In the genomic region with DNA sequence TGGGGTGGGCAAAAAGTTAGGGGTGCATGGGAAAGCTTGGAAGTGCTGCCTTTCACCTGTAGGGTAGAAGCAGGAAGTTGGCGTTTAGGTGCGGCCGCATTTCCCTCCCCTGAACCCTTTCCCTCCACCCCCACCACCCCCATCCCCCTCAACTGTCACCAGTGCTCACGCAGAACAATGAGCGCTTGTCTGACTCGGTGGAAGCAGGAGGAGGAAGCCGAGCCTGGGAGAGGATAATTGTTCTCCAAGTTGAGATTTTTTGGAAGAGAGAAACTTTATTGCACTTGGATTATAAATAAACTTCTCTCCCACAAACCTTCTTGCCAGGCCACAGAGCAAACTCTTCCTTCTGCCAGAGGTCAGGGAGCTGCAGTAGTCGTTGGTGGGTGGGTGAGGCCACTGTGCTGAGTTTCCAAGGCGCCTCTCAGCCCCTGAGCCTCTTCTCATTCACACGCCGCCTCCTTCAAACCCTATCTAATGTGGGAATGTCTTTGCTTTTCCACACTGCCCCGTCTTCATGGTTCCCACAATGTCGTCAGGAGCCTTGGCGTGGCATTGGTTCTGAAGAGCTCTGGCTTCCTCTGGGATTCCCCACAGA, we compare ENCODE assay signal across 12 mouse cellular contexts.
DNase-seq lines count a peak whose midpoint lies in the region; ATAC-seq and TF ChIP-seq lines count a peak whose summit lies in the region.
"Had no signal": no experiment of that assay in that cellular context is flagged by ENCODE, and none has a peak within 500 bp of the region (broad histone marks: within the 10 kb centered on the region; RNA-seq: fewer than 3 reads in every experiment).

No protein-coding gene starts in this region.

- H3K4me2 ChIP-seq in forebrain, embryonic 16.5 days (ENCODE audit: low read length): no peak overlapping the region
- H3K4me2 ChIP-seq in forebrain, embryonic 11.5 days (ENCODE audit: low read depth, low read length, severe bottlenecking): no peak overlapping the region
- no peak overlapping the region for H3K4me2 ChIP-seq in kidney, embryonic 14.5 days (replicated peaks; ENCODE audit: low read depth, low read length)
- H3K4me2 ChIP-seq in limb, embryonic 13.5 days (replicated peaks): no peak overlapping the region
- H3K4me2 ChIP-seq: liver, embryonic 15.5 days had no signal

- TF ChIP-seq POLR2A in thymus, adult 2 months (IDR thresholded peaks at IDR 0.05; ENCODE audit: control insufficient read depth, extremely low read depth, insufficient read depth, low read length, poor library complexity): no peak

- WGBS in forebrain, embryonic 16.5 days: 30% methylated on average over 14 of the region's 14 CpGs
- 40% methylated on average over 14 of the region's 14 CpGs for WGBS in forebrain, embryonic 11.5 days
- WGBS in kidney, embryonic 14.5 days: 50% methylated on average over 14 of the region's 14 CpGs
- WGBS in thymus, adult 2 months: 58% methylated on average over 14 of the region's 14 CpGs
- 56% methylated on average over 14 of the region's 14 CpGs for WGBS in limb, embryonic 13.5 days

- H3K27ac ChIP-seq in forebrain, embryonic 16.5 days (ENCODE audit: low read length): no peak overlapping the region
- no peak overlapping the region for H3K27ac ChIP-seq in forebrain, embryonic 11.5 days (ENCODE audit: low read depth, low read length)
- peak overlapping the region; percentile 37; the same call in 1 of the 2 replicates for H3K27ac ChIP-seq in kidney, embryonic 14.5 days (ENCODE audit: low read depth, low read length)
- H3K27ac ChIP-seq in thymus, adult 2 months (ENCODE audit: control insufficient read depth, insufficient read depth, low read length): no peak overlapping the region
- peak overlapping the region; percentile 22 for H3K27ac ChIP-seq in limb, embryonic 13.5 days
- H3K27ac ChIP-seq: liver, embryonic 15.5 days had no signal

- no peaks in the 10 kb centered on the region for H3K27me3 ChIP-seq in forebrain, embryonic 16.5 days (replicated peaks; ENCODE audit: control insufficient read depth, insufficient read depth, low read length)
- no peaks in the 10 kb centered on the region for H3K27me3 ChIP-seq in forebrain, embryonic 11.5 days (ENCODE audit: control insufficient read depth, insufficient read depth, low read length)
- no peaks in the 10 kb centered on the region; the same call in 1 of the 2 replicates for H3K27me3 ChIP-seq in kidney, embryonic 14.5 days (ENCODE audit: control insufficient read depth, insufficient read depth, low read length)
- H3K27me3 ChIP-seq in thymus, adult 2 months (ENCODE audit: control insufficient read depth, insufficient read depth, low read length): no peaks in the 10 kb centered on the region
- peaks cover 3% of the 10 kb centered on the region; the same call in 1 of the 2 replicates for H3K27me3 ChIP-seq in limb, embryonic 13.5 days
- H3K27me3 ChIP-seq: liver, embryonic 15.5 days had no signal

- H3K4me1 ChIP-seq in forebrain, embryonic 16.5 days (replicated peaks; ENCODE audit: control insufficient read depth, insufficient read depth, low read length): peaks cover 2% of the 10 kb centered on the region; the same call in 1 of the 2 replicates
- peaks cover 5% of the 10 kb centered on the region; the same call in 1 of the 2 replicates for H3K4me1 ChIP-seq in forebrain, embryonic 11.5 days (replicated peaks; ENCODE audit: control insufficient read depth, insufficient read depth, low read length)
- H3K4me1 ChIP-seq in kidney, embryonic 14.5 days (ENCODE audit: control insufficient read depth, insufficient read depth, low read length): no peaks in the 10 kb centered on the region
- peaks cover 41% of the 10 kb centered on the region for H3K4me1 ChIP-seq in thymus, adult 2 months (replicated peaks; ENCODE audit: control insufficient read depth, insufficient read depth, low read length)
- H3K4me1 ChIP-seq in limb, embryonic 13.5 days: peaks cover 14% of the 10 kb centered on the region
- H3K4me1 ChIP-seq: liver, embryonic 15.5 days had no signal

- no peak for DNase-seq in forebrain, embryonic 11.5 days (ENCODE audit: low spot score)
- DNase-seq in kidney, postnatal 36 days: no peak
- DNase-seq in thymus, postnatal 14 days: peak; percentile 25
- DNase-seq in thymus, adult 2 months: no peak
- no peak for DNase-seq in right cerebral cortex, postnatal 25 days
- DNase-seq: adrenal gland, postnatal 10 days; cerebellum, adult 18-20 months; kidney, postnatal 14 days had no signal

- no peaks in the 10 kb centered on the region for H3K9me3 ChIP-seq in forebrain, embryonic 16.5 days (ENCODE audit: control insufficient read depth, low read length)
- no peaks in the 10 kb centered on the region for H3K9me3 ChIP-seq in forebrain, embryonic 11.5 days (ENCODE audit: control insufficient read depth, low read length)
- no peaks in the 10 kb centered on the region for H3K9me3 ChIP-seq in kidney, embryonic 14.5 days (ENCODE audit: control insufficient read depth, low read length)
- no peaks in the 10 kb centered on the region for H3K9me3 ChIP-seq in limb, embryonic 13.5 days
- H3K9me3 ChIP-seq: liver, embryonic 15.5 days had no signal

- no peak overlapping the region for H3K4me3 ChIP-seq in forebrain, embryonic 16.5 days (replicated peaks; ENCODE audit: low read length)
- no peak overlapping the region for H3K4me3 ChIP-seq in forebrain, embryonic 11.5 days (ENCODE audit: low read depth, low read length)
- H3K4me3 ChIP-seq in kidney, embryonic 14.5 days (ENCODE audit: low read length): no peak overlapping the region
- H3K4me3 ChIP-seq in thymus, adult 2 months (ENCODE audit: control insufficient read depth, insufficient read depth, low read length): no peak overlapping the region
- no peak overlapping the region for H3K4me3 ChIP-seq in limb, embryonic 13.5 days
- H3K4me3 ChIP-seq: liver, embryonic 15.5 days had no signal

- H3K36me3 ChIP-seq in forebrain, embryonic 16.5 days (ENCODE audit: control insufficient read depth, insufficient read depth): no peaks in the 10 kb centered on the region
- no peaks in the 10 kb centered on the region for H3K36me3 ChIP-seq in forebrain, embryonic 11.5 days (ENCODE audit: control insufficient read depth, insufficient read depth, low read length)
- no peaks in the 10 kb centered on the region for H3K36me3 ChIP-seq in kidney, embryonic 14.5 days (ENCODE audit: control insufficient read depth, insufficient read depth, low read length)
- H3K36me3 ChIP-seq in thymus, adult 2 months (ENCODE audit: control insufficient read depth, insufficient read depth, low read length): no peaks in the 10 kb centered on the region
- no peaks in the 10 kb centered on the region for H3K36me3 ChIP-seq in limb, embryonic 13.5 days
- H3K36me3 ChIP-seq: liver, embryonic 15.5 days had no signal

- no peak for TF ChIP-seq CTCF in thymus, adult 2 months (IDR thresholded peaks at IDR 0.05; ENCODE audit: borderline replicate concordance, control insufficient read depth, extremely low read depth, insufficient read depth, low read length, poor library complexity)

- no peak overlapping the region for H3K9ac ChIP-seq in forebrain, embryonic 16.5 days (replicated peaks; ENCODE audit: low read depth, low read length)
- H3K9ac ChIP-seq in forebrain, embryonic 11.5 days (ENCODE audit: low read length): no peak overlapping the region
- H3K9ac ChIP-seq in kidney, embryonic 14.5 days (ENCODE audit: low read depth, low read length): no peak overlapping the region
- no peak overlapping the region for H3K9ac ChIP-seq in limb, embryonic 13.5 days
- H3K9ac ChIP-seq: liver, embryonic 15.5 days had no signal

- ATAC-seq in forebrain, embryonic 16.5 days: peak; percentile 37; the same call in 1 of the 2 replicates
- no peak for ATAC-seq in forebrain, embryonic 11.5 days (replicated peaks; ENCODE audit: low FRiP score)
- ATAC-seq in kidney, embryonic 14.5 days (ENCODE audit: low FRiP score, low TSS enrichment): no peak
- no peak for ATAC-seq in limb, embryonic 13.5 days (ENCODE audit: low FRiP score, low read depth)

Comparison
In these comparisons a context has a peak if more than half of its experiments do, and no peak if none do; other contexts are left out.
1. H3K27ac ChIP-seq: peak in kidney, embryonic 14.5 days (single experiment) and limb, embryonic 13.5 days (single experiment); none in forebrain, embryonic 16.5 days (single experiment), forebrain, embryonic 11.5 days (single experiment) and thymus, adult 2 months (single experiment).